Mouse (Mus musculus) E14TG2a.4 (cell line): ENCODE results near the gene Mgmt.

Experiments used
- CTCF ChIP-seq: conservative IDR thresholded peaks from 2 replicates; pipeline ENCODE4 v1.5.1; 2014; ENCODE audit warnings: low read length
- NANOG ChIP-seq: IDR thresholded peaks from 2 replicates; pipeline ENCODE4 v1.6.1; 2014; ENCODE audit warnings: borderline replicate concordance, low read length, mixed read lengths

DNA sequence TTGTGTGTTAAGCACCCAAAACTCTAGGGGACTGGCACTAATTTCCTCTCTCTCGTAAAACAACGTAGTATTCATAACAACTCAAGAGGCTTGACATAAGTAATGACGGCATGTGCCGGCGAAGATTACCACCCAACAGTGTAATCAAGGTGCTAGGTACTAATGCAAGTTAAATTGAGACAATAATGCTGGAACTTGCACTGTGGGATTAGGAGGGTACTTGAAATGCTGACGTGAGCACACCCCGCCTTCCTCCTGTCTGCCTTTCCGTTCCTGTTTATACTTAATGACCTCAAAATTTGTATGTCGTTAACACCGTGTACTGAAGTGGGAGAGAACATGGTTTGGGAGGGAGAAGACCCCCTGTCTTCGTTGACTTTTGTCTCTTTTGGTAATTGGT, 110.9 kb downstream of the Mgmt start:
- TF ChIP-seq CTCF (no peak), NANOG (no peak)
